Mouse (Mus musculus) midbrain, embryonic 16.5 days (tissue): ENCODE measurements around the gene Pilrb1. TPM values are rescaled to one million over a fixed set of nuclear protein-coding genes. Genes with fewer than 3 reads are reported as not detected.
"Not testable (repeated sequence)": the region's sequence is repeated elsewhere in the genome, so short reads cannot be mapped to it uniquely, and the experiment has no call there.

ENCODE experiments used
- ATAC-seq: fragments of 200-750 bp; cut with Nextera tagmentation; 2 replicates; pipeline ENCODE4 v1.8.0; 2017; ENCODE audit warnings: moderate TSS enrichment
- H3K27ac ChIP-seq: fragments of 300-500 bp; sonication (generic); 2 replicates; pipeline ENCODE4 v1.5.1; 2014; ENCODE audit warnings: mild to moderate bottlenecking, low read length, mixed read lengths
- H3K27me3 ChIP-seq: fragments of 300-500 bp; sonication (generic); 2 replicates; pipeline ENCODE4 v1.6.1; 2014; ENCODE audit warnings: low read depth, low read length, mixed read lengths; ENCODE audit not compliant: control insufficient read depth, insufficient read depth
- H3K36me3 ChIP-seq: fragments of 300-500 bp; sonication (generic); 2 replicates; pipeline ENCODE4 v1.6.1; 2014; ENCODE audit warnings: mild to moderate bottlenecking, low read length, moderate library complexity, mixed read lengths; ENCODE audit not compliant: control insufficient read depth, insufficient read depth
- H3K4me1 ChIP-seq: fragments of 300-500 bp; sonication (generic); 2 replicates; pipeline ENCODE4 v1.6.1; 2014; ENCODE audit warnings: mild to moderate bottlenecking, low read length, mixed read lengths; ENCODE audit not compliant: control insufficient read depth, insufficient read depth
- H3K4me2 ChIP-seq: fragments of 300-500 bp; sonication (generic); 2 replicates; pipeline ENCODE4 v1.6.1; 2014; ENCODE audit warnings: mild to moderate bottlenecking, low read length, mixed read lengths
- H3K4me3 ChIP-seq: fragments of 300-500 bp; sonication (generic); 2 replicates; pipeline ENCODE4 v1.5.1; 2014; ENCODE audit warnings: low read depth, mild to moderate bottlenecking, low read length, moderate library complexity, mixed read lengths
- H3K9ac ChIP-seq: fragments of 300-500 bp; sonication (generic); 2 replicates; pipeline ENCODE4 v1.6.1; 2014; ENCODE audit warnings: low read depth, low read length, mixed read lengths
- H3K9me3 ChIP-seq: fragments of 300-500 bp; sonication (generic); replicated peaks from 2 replicates; pipeline ENCODE4 v1.6.1; 2014; ENCODE audit warnings: mild to moderate bottlenecking, low read length, mixed read lengths; ENCODE audit not compliant: control insufficient read depth, poor library complexity, severe bottlenecking
- WGBS: fragments of 180-500 bp; shearing (Covaris S2); extraction: QIAGEN DNeasy Blood & Tissue Kit; methylation state at CpG from one replicate; pipeline ENCODE4 v1.1.7; 2014; 5-methylcytosine and 5-hydroxymethylcytosine counted together
- polyA plus RNA-seq: library from polyadenylated mRNA; unstranded; fragments of >200 nt; fragmentation: Nextera tagmentation; extraction: Ambion mirVana; gene quantifications from 2 replicates; pipeline ENCODE4 v1.2.1, GENCODE M21; 2015

Gene Pilrb1
- polyA plus RNA-seq = 0.39 TPM in 1 of 2 replicates, not detected in the other

- not testable (repeated sequence) for H3K27ac ChIP-seq, H3K36me3 ChIP-seq, H3K4me1 ChIP-seq, H3K9ac ChIP-seq, H3K4me3 ChIP-seq, H3K27me3 ChIP-seq, ATAC-seq, H3K9me3 ChIP-seq, H3K4me2 ChIP-seq
- WGBS = 70% methylated on average over 2 of the region's 2 CpGs
These were observed at the start of gene Pilrb1 for GRCm38 (mm10) chr5:137857960-137858710. TSS of gene Pilrb1 (minus strand) at chr5:137858106.

GRCm38 (mm10) chr5:137897812-137898211 is 39.9 kb upstream of the Pilrb1 start:
- no peak overlapping the region for H3K27ac ChIP-seq
- no peaks in the 10 kb centered on the region for H3K9me3 ChIP-seq
- no peak overlapping the region for H3K9ac ChIP-seq
- WGBS = 88% methylated on average over 1 of the region's 1 CpGs
- H3K4me3 ChIP-seq = no peak overlapping the region
- H3K4me2 ChIP-seq = no peak overlapping the region
- H3K4me1 ChIP-seq = no peaks in the 10 kb centered on the region
- no peaks in the 10 kb centered on the region for H3K36me3 ChIP-seq
- ATAC-seq = no peak
- H3K27me3 ChIP-seq = no peaks in the 10 kb centered on the region

DNA sequence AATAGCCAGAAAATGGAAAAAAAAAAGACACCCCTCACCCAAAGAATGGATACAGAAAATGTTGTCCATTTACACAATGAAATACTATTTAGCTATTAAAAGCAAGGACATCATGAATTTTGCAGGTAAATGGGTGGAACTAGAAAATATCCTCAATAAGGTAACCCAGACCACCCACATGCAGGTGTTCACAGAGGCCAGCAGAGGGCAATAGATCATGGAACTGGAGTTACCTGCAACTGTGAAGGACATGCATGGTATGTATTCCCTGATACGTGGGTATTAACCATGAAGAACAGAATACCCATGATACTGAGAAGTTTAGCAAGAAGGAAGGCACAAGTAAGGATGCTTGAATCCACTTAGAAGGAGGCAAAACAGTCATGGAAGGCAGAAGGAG is 35.0 kb upstream of the Pilrb1 start:
- Histone ChIP-seq H3K27me3 (no peaks in the 10 kb centered on the region), H3K4me1 (no peaks in the 10 kb centered on the region), H3K4me3 (no peak overlapping the region), H3K36me3 (no peaks in the 10 kb centered on the region), H3K27ac (no peak overlapping the region), H3K9ac (no peak overlapping the region), H3K9me3 (no peaks in the 10 kb centered on the region), H3K4me2 (no peak overlapping the region)
- WGBS = 53% methylated on average over 1 of the region's 1 CpGs
- ATAC-seq = no peak

- no peak overlapping the region for H3K9ac ChIP-seq
- 100% methylated on average over 1 of the region's 1 CpGs for WGBS
- H3K4me2 ChIP-seq = no peak overlapping the region
- H3K36me3 ChIP-seq = no peaks in the 10 kb centered on the region
- no peaks in the 10 kb centered on the region for H3K27me3 ChIP-seq
- H3K9me3 ChIP-seq = no peaks in the 10 kb centered on the region
- H3K27ac ChIP-seq = no peak overlapping the region
- no peak overlapping the region for H3K4me3 ChIP-seq
- ATAC-seq = no peak
- no peaks in the 10 kb centered on the region for H3K4me1 ChIP-seq
These were observed 29.8 kb upstream of the Pilrb1 start for GRCm38 (mm10) chr5:137887666-137888065.

DNA sequence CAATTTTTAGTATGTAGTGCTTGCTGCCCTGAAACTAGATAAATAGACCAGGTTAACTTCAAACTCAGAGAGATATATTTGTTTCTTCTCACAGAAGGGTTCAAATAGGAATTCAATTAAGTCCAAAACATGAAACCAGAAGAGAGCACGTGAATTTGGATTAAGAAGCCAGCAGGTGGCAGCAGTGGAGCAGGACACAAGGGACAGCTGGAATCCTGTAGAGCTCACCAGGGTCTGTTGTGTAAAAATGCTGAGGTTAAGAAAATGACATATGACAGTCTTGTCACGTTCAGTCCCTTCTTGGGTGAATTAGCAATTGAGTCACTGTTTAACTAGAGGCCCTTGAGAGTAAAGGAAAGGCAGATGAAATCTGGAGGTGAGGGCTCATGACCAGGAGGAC is 28.0 kb upstream of the Pilrb1 start:
- no peak overlapping the region for H3K4me3 ChIP-seq
- H3K27ac ChIP-seq = no peak overlapping the region
- H3K9me3 ChIP-seq = no peaks in the 10 kb centered on the region
- no peaks in the 10 kb centered on the region for H3K4me1 ChIP-seq
- no peaks in the 10 kb centered on the region for H3K27me3 ChIP-seq
- no peak overlapping the region for H3K4me2 ChIP-seq
- no peak for ATAC-seq
- no peak overlapping the region for H3K9ac ChIP-seq
- H3K36me3 ChIP-seq = no peaks in the 10 kb centered on the region
- WGBS = 14% methylated on average over 2 of the region's 2 CpGs

DNA sequence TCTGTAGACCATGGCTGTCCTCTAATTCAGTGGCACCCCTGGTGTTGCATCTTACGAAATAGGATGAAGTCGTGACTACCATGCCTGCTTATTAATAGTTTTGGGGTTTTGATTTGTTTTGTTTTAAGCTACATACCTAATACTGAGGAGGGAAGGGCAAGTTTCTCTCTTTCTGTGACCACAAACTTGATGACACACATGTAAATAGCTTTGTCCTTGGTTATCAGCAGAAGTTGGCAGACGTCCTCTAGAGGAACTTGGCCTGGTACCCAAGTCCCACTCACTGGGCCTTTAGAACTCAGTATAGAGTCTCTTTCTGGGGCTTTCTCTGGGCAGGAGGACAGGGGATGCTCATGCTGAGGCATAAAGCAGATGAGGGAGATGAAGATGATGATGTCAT is 25.4 kb upstream of the Pilrb1 start:
- no peaks in the 10 kb centered on the region for H3K27me3 ChIP-seq
- H3K27ac ChIP-seq = no peak overlapping the region
- no peaks in the 10 kb centered on the region for H3K9me3 ChIP-seq
- H3K4me3 ChIP-seq = no peak overlapping the region
- ATAC-seq = no peak
- 87% methylated on average over 3 of the region's 3 CpGs for WGBS
- no peaks in the 10 kb centered on the region for H3K36me3 ChIP-seq
- H3K4me2 ChIP-seq = no peak overlapping the region
- H3K4me1 ChIP-seq = no peaks in the 10 kb centered on the region
- H3K9ac ChIP-seq = no peak overlapping the region

- no peaks in the 10 kb centered on the region for H3K27me3 ChIP-seq
- no peaks in the 10 kb centered on the region for H3K36me3 ChIP-seq
- H3K4me3 ChIP-seq = no peak overlapping the region
- no peak overlapping the region for H3K9ac ChIP-seq
- H3K9me3 ChIP-seq = no peaks in the 10 kb centered on the region
- WGBS = 81% methylated on average over 4 of the region's 4 CpGs
- ATAC-seq = no peak
- H3K4me2 ChIP-seq = no peak overlapping the region
- no peak overlapping the region for H3K27ac ChIP-seq
- H3K4me1 ChIP-seq = no peaks in the 10 kb centered on the region
These were observed 25.0 kb upstream of the Pilrb1 start for GRCm38 (mm10) chr5:137882922-137883321.

GRCm38 (mm10) chr5:137877860-137878259 is 20.0 kb upstream of the Pilrb1 start:
- H3K4me1 ChIP-seq = no peaks in the 10 kb centered on the region
- WGBS = 63% methylated on average over 2 of the region's 2 CpGs
- H3K27me3 ChIP-seq = no peaks in the 10 kb centered on the region
- no peak overlapping the region for H3K27ac ChIP-seq
- ATAC-seq = no peak
- H3K36me3 ChIP-seq = no peaks in the 10 kb centered on the region
- H3K9me3 ChIP-seq = no peaks in the 10 kb centered on the region
- H3K4me2 ChIP-seq = no peak overlapping the region
- H3K9ac ChIP-seq = no peak overlapping the region
- H3K4me3 ChIP-seq = no peak overlapping the region

DNA sequence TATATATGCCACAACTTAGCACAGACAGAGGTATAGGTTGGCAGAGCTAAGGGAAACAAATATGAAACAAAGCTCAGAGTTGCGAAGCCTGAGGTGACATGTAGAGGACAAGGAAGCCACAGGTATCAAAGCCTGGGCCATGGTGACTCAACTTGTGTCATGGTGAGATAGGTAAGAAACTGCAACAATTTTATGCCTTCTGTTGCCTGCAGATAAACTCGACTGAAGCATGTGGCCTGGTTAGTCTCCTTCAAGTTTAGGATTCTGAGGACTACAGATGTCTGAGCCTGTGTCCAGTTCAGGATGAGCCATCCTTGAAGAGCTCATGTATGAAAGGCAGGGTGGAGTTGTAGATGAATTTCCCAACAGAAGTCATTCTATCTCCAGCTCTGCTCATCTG is 17.1 kb upstream of the Pilrb1 start:
- H3K27me3 ChIP-seq = no peaks in the 10 kb centered on the region
- H3K4me3 ChIP-seq = no peak overlapping the region
- no peaks in the 10 kb centered on the region for H3K9me3 ChIP-seq
- no peak overlapping the region for H3K9ac ChIP-seq
- no peaks in the 10 kb centered on the region for H3K36me3 ChIP-seq
- ATAC-seq = no peak
- no peaks in the 10 kb centered on the region for H3K4me1 ChIP-seq
- no peak overlapping the region for H3K27ac ChIP-seq
- H3K4me2 ChIP-seq = no peak overlapping the region
- 85% methylated on average over 2 of the region's 2 CpGs for WGBS
